Mouse (Mus musculus) neural tube, embryonic 14.5 days (tissue): ENCODE results near the gene Kank1. TPM values are rescaled to one million over a fixed set of nuclear protein-coding genes. Genes with fewer than 3 reads are reported as not detected.

Experiments
- ATAC-seq: fragments of 200-750 bp; cut with Nextera tagmentation; 2 replicates; pipeline ENCODE4 v1.8.0; 2017; ENCODE audit warnings: low read depth, mild to moderate bottlenecking, moderate TSS enrichment, moderate library complexity
- H3K27ac ChIP-seq: fragments of 300-500 bp; sonication (generic); 2 replicates; pipeline ENCODE4 v1.5.1; 2014; ENCODE audit warnings: low read depth, mild to moderate bottlenecking, control low read depth, low read length, moderate library complexity, mixed read lengths
- H3K27me3 ChIP-seq: fragments of 300-500 bp; sonication (generic); 2 replicates; pipeline ENCODE4 v1.6.1; 2014; ENCODE audit warnings: low read length; ENCODE audit not compliant: control insufficient read depth, insufficient read depth
- H3K36me3 ChIP-seq: fragments of 300-500 bp; sonication (generic); 2 replicates; pipeline ENCODE4 v1.6.1; 2014; ENCODE audit warnings: low read length, mixed read lengths; ENCODE audit not compliant: control insufficient read depth, insufficient read depth
- H3K4me1 ChIP-seq: fragments of 300-500 bp; sonication (generic); 2 replicates; pipeline ENCODE4 v1.6.1; 2014; ENCODE audit warnings: low read length; ENCODE audit not compliant: control insufficient read depth, insufficient read depth
- H3K4me2 ChIP-seq: fragments of 300-500 bp; sonication (generic); 2 replicates; pipeline ENCODE4 v1.6.1; 2014; ENCODE audit warnings: mild to moderate bottlenecking, low read depth, low read length, control low read depth
- H3K4me3 ChIP-seq: fragments of 300-500 bp; sonication (generic); 2 replicates; pipeline ENCODE4 v1.5.1; 2014; ENCODE audit warnings: low read depth, low read length, control low read depth, mixed read lengths
- H3K9ac ChIP-seq: fragments of 300-500 bp; sonication (generic); replicated peaks from 2 replicates; pipeline ENCODE4 v1.6.1; 2014; ENCODE audit warnings: low read depth, mild to moderate bottlenecking, control low read depth, low read length, mixed read lengths
- H3K9me3 ChIP-seq: fragments of 300-500 bp; sonication (generic); 2 replicates; pipeline ENCODE4 v1.6.1; 2016; ENCODE audit warnings: low read length; ENCODE audit not compliant: control insufficient read depth
- WGBS: fragments of 180-500 bp; shearing (Covaris S2); extraction: QIAGEN DNeasy Blood & Tissue Kit; methylation state at CpG from one replicate; pipeline ENCODE4 v1.1.7; 2014; 5-methylcytosine and 5-hydroxymethylcytosine counted together
- polyA plus RNA-seq: library from polyadenylated mRNA; unstranded; fragments of >200 nt; fragmentation: Nextera tagmentation; extraction: Ambion mirVana; gene quantifications from 2 replicates; pipeline ENCODE4 v1.2.1, GENCODE M21; 2014

The Kank1 gene
- polyA plus RNA-seq, 1 experiment from 2014 or later = 15.7 TPM

DNA sequence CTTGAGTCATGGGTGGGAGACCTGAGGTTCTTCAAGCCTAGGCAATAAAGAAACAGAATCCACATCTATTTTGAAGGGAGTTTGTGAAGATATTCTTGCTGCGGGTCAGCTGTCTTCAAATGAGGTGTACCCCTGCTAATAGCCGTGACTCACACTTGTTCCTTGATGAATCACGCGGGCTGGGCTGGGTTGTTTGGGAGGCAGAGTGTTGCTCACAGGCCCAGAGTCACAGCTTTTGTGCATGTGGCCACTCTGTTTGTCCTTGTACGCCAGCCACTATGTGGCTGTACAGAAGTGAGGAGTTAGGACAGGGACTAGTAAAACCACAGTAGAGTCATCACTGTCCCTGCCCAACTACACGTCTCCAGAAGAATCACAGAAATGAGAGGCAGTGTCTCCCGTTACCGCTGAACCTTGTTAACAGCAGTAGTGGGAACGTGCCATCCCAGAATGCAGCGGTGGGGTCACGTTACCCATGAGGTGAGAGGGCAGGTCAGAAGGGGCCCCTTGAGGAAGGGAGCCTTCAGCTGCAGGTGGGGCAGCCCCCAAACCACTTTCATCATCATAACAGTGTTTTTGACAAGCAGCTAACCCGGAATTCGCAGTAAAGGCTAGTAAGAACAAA, 191.7 kb downstream of the Kank1 start:
- Histone ChIP-seq H3K4me3 (no peak overlapping the region), H3K36me3 (no peaks in the 10 kb centered on the region), H3K4me2 (no peak overlapping the region), H3K9me3 (no peaks in the 10 kb centered on the region), H3K27ac (no peak overlapping the region), H3K9ac (no peak overlapping the region), H3K4me1 (0 out of 2 replicates have a peak, but pooled peaks cover 2% of the 10 kb centered on the region), H3K27me3 (no peaks in the 10 kb centered on the region)
- ATAC-seq = no peak
- 92% methylated on average over 13 of the region's 13 CpGs for WGBS

DNA sequence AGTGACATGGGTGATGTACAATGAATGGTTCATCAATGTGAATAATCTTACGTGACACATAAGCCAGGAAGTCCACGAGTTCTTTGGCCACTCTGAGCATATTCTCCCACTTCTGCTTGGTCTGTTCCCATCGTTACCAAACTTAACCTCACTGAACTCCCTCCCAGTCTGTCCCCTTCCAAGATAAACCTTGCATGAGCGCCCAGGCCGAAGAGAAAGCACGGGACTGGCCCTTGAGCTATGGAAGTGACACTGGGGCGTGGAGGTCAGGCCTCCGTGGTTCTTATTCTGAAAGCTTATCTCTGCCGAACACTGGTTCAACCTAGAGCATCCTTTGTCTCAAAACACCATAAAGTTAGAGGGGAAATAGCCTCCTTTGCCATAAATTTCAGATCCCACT, 194.7 kb downstream of the Kank1 start:
- Histone ChIP-seq H3K9me3 (no peaks in the 10 kb centered on the region), H3K4me2 (no peak overlapping the region), H3K4me1 (0 out of 2 replicates have a peak, but pooled peaks cover 2% of the 10 kb centered on the region), H3K36me3 (no peaks in the 10 kb centered on the region), H3K9ac (no peak overlapping the region), H3K4me3 (no peak overlapping the region), H3K27me3 (no peaks in the 10 kb centered on the region), H3K27ac (no peak overlapping the region)
- 33% methylated on average over 9 of the region's 9 CpGs for WGBS
- no peak for ATAC-seq

DNA sequence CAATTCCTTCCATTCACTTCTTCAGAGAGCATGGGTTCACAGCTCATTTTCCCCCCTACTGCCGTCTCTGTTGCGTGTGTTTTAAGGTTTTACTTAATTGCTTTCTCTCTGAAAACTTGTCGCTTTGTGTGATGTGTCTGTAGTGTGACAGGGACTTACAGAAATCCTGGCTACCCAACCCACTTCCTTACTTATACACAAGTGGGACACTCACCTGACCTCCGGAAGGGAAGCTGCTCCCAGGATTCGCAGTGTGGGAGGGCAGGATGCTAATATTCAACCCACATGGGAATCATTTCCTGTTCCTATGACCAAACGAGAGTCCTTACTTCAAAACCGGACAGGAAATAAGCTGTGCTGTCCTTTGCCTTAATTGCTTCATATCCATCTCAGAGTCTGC, 195.1 kb downstream of the Kank1 start:
- H3K27ac ChIP-seq = no peak overlapping the region
- H3K36me3 ChIP-seq = no peaks in the 10 kb centered on the region
- H3K4me3 ChIP-seq = no peak overlapping the region
- H3K4me2 ChIP-seq = no peak overlapping the region
- H3K4me1 ChIP-seq = 0 out of 2 replicates have a peak, but pooled peaks cover 2% of the 10 kb centered on the region
- H3K27me3 ChIP-seq = no peaks in the 10 kb centered on the region
- H3K9ac ChIP-seq = no peak overlapping the region
- H3K9me3 ChIP-seq = no peaks in the 10 kb centered on the region
- ATAC-seq = no peak
- WGBS = 53% methylated on average over 7 of the region's 7 CpGs

DNA sequence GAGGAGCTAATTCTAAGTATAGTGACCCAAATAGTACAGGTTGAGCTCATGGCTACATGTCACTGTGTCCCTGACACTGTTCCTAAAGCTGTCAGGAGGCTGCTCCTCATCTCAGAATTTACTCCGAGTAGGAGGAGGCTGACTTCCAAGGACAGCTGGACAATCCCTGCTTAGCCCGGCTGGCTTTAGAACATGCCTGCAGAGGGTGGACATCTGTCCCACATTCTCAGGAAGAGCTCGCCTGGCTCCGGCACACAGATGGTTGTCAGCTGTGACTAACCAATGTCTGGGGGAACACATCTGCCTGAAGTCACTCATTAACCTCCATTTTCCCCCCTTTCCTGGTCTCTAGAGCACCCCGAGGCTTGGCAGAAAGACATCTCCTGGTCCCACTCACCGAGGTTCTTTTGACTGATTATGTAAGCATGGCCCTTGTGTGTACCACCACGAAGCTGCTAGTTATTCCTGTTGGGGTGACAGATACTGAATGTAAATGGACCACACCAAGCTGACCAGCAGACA, 196.5 kb downstream of the Kank1 start:
- H3K4me3 ChIP-seq = no peak overlapping the region
- ATAC-seq = no peak
- WGBS = 59% methylated on average over 7 of the region's 7 CpGs
- no peaks in the 10 kb centered on the region for H3K27me3 ChIP-seq
- no peaks in the 10 kb centered on the region for H3K36me3 ChIP-seq
- no peaks in the 10 kb centered on the region for H3K9me3 ChIP-seq
- H3K27ac ChIP-seq = no peak overlapping the region
- H3K9ac ChIP-seq = no peak overlapping the region
- H3K4me1 ChIP-seq = peaks cover 6% of the 10 kb centered on the region; the same call in 1 of the 2 replicates
- H3K4me2 ChIP-seq = no peak overlapping the region

DNA sequence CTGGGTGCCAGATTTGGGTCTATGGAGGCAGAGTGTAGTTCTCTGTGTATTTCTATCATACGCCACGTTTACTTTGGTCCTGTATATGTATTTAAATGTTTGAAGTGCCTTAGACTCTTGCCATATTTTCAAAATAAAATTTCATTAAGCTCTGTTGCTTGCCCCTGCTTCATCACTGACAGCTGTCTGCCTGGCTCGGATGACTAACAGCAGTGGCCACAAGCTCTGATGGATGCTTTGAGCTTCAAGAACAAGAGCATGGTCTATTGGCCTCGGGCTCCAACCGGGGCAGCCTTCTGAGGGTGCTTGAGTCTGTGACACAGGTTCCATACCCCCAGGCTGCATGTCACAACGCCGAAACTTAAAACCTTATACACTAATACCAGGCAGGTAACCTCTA, 197.6 kb downstream of the Kank1 start:
- H3K27me3 ChIP-seq = no peaks in the 10 kb centered on the region
- H3K36me3 ChIP-seq = no peaks in the 10 kb centered on the region
- no peaks in the 10 kb centered on the region for H3K9me3 ChIP-seq
- no peak overlapping the region for H3K9ac ChIP-seq
- no peak for ATAC-seq
- H3K4me2 ChIP-seq = no peak overlapping the region
- WGBS = 81% methylated on average over 7 of the region's 7 CpGs
- H3K4me3 ChIP-seq = no peak overlapping the region
- no peak overlapping the region for H3K27ac ChIP-seq
- peaks cover 6% of the 10 kb centered on the region; the same call in 1 of the 2 replicates for H3K4me1 ChIP-seq

DNA sequence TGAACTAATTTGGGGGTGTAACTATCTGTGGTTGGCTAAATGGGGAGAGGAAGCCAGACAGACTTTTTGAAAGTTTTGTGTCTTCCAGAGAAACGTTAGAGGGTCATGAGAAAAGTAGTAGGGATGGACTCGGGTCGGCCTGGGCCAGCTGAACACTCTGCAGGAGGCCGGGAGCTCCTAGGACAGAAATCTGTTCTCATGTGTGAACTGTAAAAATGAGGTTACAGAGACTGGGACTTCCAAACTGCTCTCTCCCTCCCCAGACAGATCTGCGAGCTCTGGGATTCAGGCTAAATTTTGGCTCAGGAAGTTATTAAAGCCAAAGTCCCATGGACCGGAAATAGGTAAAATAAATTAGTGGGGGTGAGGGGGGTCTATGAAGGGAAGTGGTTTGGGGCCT, 198.0 kb downstream of the Kank1 start:
- H3K27me3 ChIP-seq = no peaks in the 10 kb centered on the region
- H3K4me1 ChIP-seq = peaks cover 6% of the 10 kb centered on the region; the same call in 1 of the 2 replicates
- 52% methylated on average over 6 of the region's 6 CpGs for WGBS
- H3K4me3 ChIP-seq = no peak overlapping the region
- H3K9ac ChIP-seq = no peak overlapping the region
- no peak overlapping the region for H3K4me2 ChIP-seq
- H3K36me3 ChIP-seq = no peaks in the 10 kb centered on the region
- H3K27ac ChIP-seq = no peak overlapping the region
- no peak for ATAC-seq
- no peaks in the 10 kb centered on the region for H3K9me3 ChIP-seq

DNA sequence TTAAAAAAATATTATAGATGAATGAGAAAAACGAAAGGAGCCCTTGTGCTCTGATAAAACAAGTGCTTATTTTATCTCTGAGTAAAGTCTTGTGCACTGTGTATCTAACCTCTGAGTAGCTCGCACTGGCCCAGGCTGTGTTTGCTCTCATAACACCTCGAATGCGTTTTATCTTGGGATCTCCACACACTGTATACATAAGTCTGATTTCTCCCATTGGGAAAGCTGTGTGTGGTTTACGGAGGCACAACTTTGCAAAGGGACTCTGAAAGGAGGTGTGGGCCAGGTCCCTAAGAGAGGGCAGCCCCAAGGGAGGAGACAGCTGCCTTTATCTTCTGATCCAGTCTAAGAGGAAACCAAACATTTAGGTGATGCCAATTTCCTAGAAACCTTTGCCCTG, 198.6 kb downstream of the Kank1 start:
- Histone ChIP-seq H3K4me1 (peaks cover 6% of the 10 kb centered on the region; the same call in 1 of the 2 replicates), H3K9ac (no peak overlapping the region), H3K27me3 (no peaks in the 10 kb centered on the region), H3K4me3 (no peak overlapping the region), H3K4me2 (no peak overlapping the region), H3K27ac (no peak overlapping the region), H3K36me3 (no peaks in the 10 kb centered on the region), H3K9me3 (no peaks in the 10 kb centered on the region)
- WGBS = 75% methylated on average over 5 of the region's 5 CpGs
- ATAC-seq = no peak

DNA sequence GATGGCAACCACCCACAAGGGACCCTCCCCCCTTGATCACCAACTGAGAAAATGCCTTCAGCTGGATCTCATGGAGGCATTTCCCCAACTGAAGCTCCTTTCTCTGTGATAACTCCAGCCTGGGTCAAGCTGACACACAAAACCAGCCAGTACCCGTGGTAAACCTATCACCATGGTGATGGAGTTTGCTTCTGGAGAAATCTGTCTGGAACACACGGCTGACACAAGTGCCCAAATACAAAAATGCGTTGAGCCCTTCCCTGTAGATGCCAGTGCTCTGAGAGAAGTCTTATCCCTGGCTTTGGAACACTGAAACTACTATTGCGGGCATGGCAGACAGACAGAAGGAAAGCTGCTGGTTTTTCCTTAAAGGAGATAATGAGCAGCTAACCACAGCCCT, 199.4 kb downstream of the Kank1 start:
- Histone ChIP-seq H3K36me3 (no peaks in the 10 kb centered on the region), H3K4me3 (no peak overlapping the region), H3K4me2 (no peak overlapping the region), H3K4me1 (peaks cover 6% of the 10 kb centered on the region; the same call in 1 of the 2 replicates), H3K27me3 (no peaks in the 10 kb centered on the region), H3K9me3 (no peaks in the 10 kb centered on the region), H3K27ac (no peak overlapping the region), H3K9ac (no peak overlapping the region)
- ATAC-seq = no peak
- 50% methylated on average over 4 of the region's 4 CpGs for WGBS

DNA sequence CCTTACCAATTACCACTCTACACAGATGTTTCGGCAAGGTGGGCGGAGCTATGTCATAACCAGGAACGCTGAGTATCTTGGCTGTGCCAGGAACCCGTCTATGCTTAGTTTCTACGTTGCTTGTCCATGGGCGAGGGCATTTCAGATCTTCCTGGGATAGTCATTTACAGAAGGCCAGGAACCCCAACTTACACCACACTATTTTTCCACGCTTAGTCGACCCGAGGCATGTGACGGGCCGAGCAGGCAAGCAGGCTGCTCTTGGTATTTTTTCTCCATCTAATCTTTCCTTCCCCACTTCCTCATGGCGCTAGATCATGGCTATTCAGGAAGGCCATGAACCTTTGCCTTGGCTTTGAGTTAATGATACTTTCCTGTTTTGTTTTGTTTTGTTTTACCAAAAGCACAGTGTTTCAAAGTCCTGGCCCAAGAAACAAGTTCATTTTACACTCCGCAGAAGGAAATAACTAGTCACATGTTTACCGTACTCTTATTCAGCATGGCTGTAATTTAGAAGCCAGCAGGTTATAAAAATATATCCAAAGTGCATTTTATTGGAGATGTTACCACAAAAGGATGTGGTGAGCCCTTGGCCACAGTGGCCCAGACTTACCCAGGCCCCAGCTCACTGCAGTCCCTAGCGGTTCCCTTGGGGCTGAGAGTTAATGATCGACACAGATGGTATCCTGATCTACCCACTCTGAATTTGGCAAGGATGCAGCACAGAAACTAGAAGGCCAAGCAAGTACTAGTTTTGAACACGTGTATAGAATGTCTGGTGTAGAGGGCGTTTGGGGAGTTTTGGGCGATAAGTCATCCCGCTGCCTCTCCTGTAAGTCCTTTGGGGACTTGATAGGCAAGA, 200.2 kb downstream of the Kank1 start:
- no peaks in the 10 kb centered on the region for H3K9me3 ChIP-seq
- no peak for ATAC-seq
- no peaks in the 10 kb centered on the region for H3K36me3 ChIP-seq
- H3K27me3 ChIP-seq = no peaks in the 10 kb centered on the region
- H3K4me2 ChIP-seq = no peak overlapping the region
- H3K4me3 ChIP-seq = no peak overlapping the region
- peaks cover 6% of the 10 kb centered on the region; the same call in 1 of the 2 replicates for H3K4me1 ChIP-seq
- 85% methylated on average over 20 of the region's 20 CpGs for WGBS
- no peak overlapping the region for H3K27ac ChIP-seq
- H3K9ac ChIP-seq = no peak overlapping the region
